Mouse (Mus musculus) MEL (cell line): ENCODE results near the gene Prkch. TPM values are rescaled to one million over a fixed set of nuclear protein-coding genes. Genes with fewer than 3 reads are reported as not detected.

ENCODE experiments used
- DNase-seq: peaks from one replicate; pipeline ENCODE4 v3.0.0; 2011; ENCODE audit warnings: low read depth, low spot score
- H3K27ac ChIP-seq: 2 replicates; pipeline ENCODE4 v1.5.1; 2012; ENCODE audit warnings: low read depth, mild to moderate bottlenecking, control low read depth, low read length, moderate library complexity; ENCODE audit not compliant: control insufficient read depth
- H3K27me3 ChIP-seq, 2 experiments: fragments of 150-350 bp in 1 of 2; sonication (generic) in 1 of 2; 2 replicates each; pipeline ENCODE4 v1.6.1; 2012; ENCODE audit warnings: low read length in 2 of 2, mild to moderate bottlenecking in 2 of 2, improper control_type of control experiment in 1 of 2, moderate library complexity in 1 of 2; ENCODE audit not compliant: insufficient read depth in 2 of 2, control insufficient read depth in 1 of 2
- H3K36me3 ChIP-seq, 2 experiments: 2 replicates each; pipeline ENCODE4 v1.6.1; 2012 to 2014; ENCODE audit warnings: low read length in 2 of 2, improper control_type of control experiment in 1 of 2, inconsistent platforms in 1 of 2, mild to moderate bottlenecking in 1 of 2; ENCODE audit not compliant: insufficient read depth in 2 of 2, control insufficient read depth in 1 of 2
- H3K4me1 ChIP-seq, 2 experiments: fragments of 150-350 bp in 1 of 2; sonication (generic) in 1 of 2; 2 replicates each; pipeline ENCODE4 v1.6.1; 2012; ENCODE audit warnings: low read length in 2 of 2, improper control_type of control experiment in 1 of 2, mild to moderate bottlenecking in 1 of 2; ENCODE audit not compliant: insufficient read depth in 2 of 2, control insufficient read depth in 1 of 2
- H3K4me3 ChIP-seq, 2 experiments: fragments of 150-350 bp in 1 of 2; sonication (generic) in 1 of 2; 2 replicates each; pipeline ENCODE4 v1.5.1; 2012; ENCODE audit warnings: low read depth in 2 of 2, low read length in 2 of 2, mild to moderate bottlenecking in 2 of 2, moderate library complexity in 2 of 2, control low read depth in 1 of 2, improper control_type of control experiment in 1 of 2; ENCODE audit not compliant: control insufficient read depth in 1 of 2, insufficient read depth in 1 of 2
- H3K79me2 ChIP-seq: 2 replicates; pipeline ENCODE4 v1.6.1; 2012; ENCODE audit warnings: mild to moderate bottlenecking, low read length, moderate library complexity; ENCODE audit not compliant: control insufficient read depth, poor library complexity, insufficient read depth
- H3K9ac ChIP-seq: 2 replicates; pipeline ENCODE4 v1.6.1; 2012; ENCODE audit warnings: low read depth, mild to moderate bottlenecking, control low read depth, low read length, moderate library complexity; ENCODE audit not compliant: control insufficient read depth, poor library complexity, severe bottlenecking
- H3K9me3 ChIP-seq: fragments of 150-350 bp; sonication (generic); replicated peaks from 2 replicates; pipeline ENCODE4 v1.6.1; 2012; ENCODE audit warnings: mild to moderate bottlenecking, low read length, improper control_type of control experiment, moderate library complexity; ENCODE audit not compliant: insufficient read depth
- CHD1 ChIP-seq: IDR thresholded peaks from 2 replicates; pipeline ENCODE4 v1.6.1; 2012; ENCODE audit warnings: low read depth, mild to moderate bottlenecking, inconsistent platforms, low read length, improper control_type of control experiment
- CTCF ChIP-seq, 3 experiments: IDR thresholded peaks in 2 of 3; conservative IDR thresholded peaks in 1 of 3; 2 replicates each; pipeline ENCODE4 v1.5.1; 2011 to 2012; ENCODE audit warnings: low read length in 3 of 3, low read depth in 2 of 3, mild to moderate bottlenecking in 2 of 3, improper control_type of control experiment in 1 of 3, inconsistent platforms in 1 of 3, mixed read lengths in 1 of 3, moderate library complexity in 1 of 3; ENCODE audit not compliant: control insufficient read depth in 1 of 3, insufficient read depth in 1 of 3, poor library complexity in 1 of 3, severe bottlenecking in 1 of 3
- E2F4 ChIP-seq: IDR thresholded peaks from 2 replicates; pipeline ENCODE4 v1.6.1; 2011; ENCODE audit warnings: low read depth, low read length, improper control_type of control experiment, borderline replicate concordance
- ELF1 ChIP-seq: IDR thresholded peaks from 2 replicates; pipeline ENCODE4 v1.6.1; 2014; ENCODE audit warnings: low read depth, mild to moderate bottlenecking, inconsistent platforms, low read length, improper control_type of control experiment, moderate library complexity
- ETS1 ChIP-seq: IDR thresholded peaks from 2 replicates; pipeline ENCODE4 v1.6.1; 2012; ENCODE audit warnings: low read depth, mild to moderate bottlenecking, inconsistent platforms, low read length, improper control_type of control experiment, moderate library complexity
- KAT2A ChIP-seq: conservative IDR thresholded peaks from 2 replicates; pipeline ENCODE4 v1.6.1; 2012; ENCODE audit warnings: low read depth, low read length, improper control_type of control experiment, inconsistent platforms
- MAX ChIP-seq: IDR thresholded peaks from 2 replicates; pipeline ENCODE4 v1.6.1; 2011; ENCODE audit warnings: low read length, improper control_type of control experiment
- MXI1 ChIP-seq: IDR thresholded peaks from 2 replicates; pipeline ENCODE4 v1.6.1; 2011; ENCODE audit warnings: mild to moderate bottlenecking, low read depth, low read length, improper control_type of control experiment
- MYB ChIP-seq: IDR thresholded peaks from 2 replicates; pipeline ENCODE4 v1.6.1; 2011; ENCODE audit warnings: mild to moderate bottlenecking, low read depth, low read length, improper control_type of control experiment
- NELFE ChIP-seq: IDR thresholded peaks from 2 replicates; pipeline ENCODE4 v1.6.1; 2011; ENCODE audit warnings: low read depth, low read length, improper control_type of control experiment
- RAD21 ChIP-seq: IDR thresholded peaks from 2 replicates; pipeline ENCODE4 v1.6.1; 2011; ENCODE audit warnings: mild to moderate bottlenecking, low read depth, low read length, improper control_type of control experiment
- SMC3 ChIP-seq: IDR thresholded peaks from 2 replicates; pipeline ENCODE4 v1.6.1; 2011; ENCODE audit warnings: low read depth, low read length, improper control_type of control experiment
- TAL1 ChIP-seq: IDR thresholded peaks from 2 replicates; pipeline ENCODE4 v1.6.1; 2012; ENCODE audit warnings: mild to moderate bottlenecking, inconsistent platforms, low read length, moderate library complexity, mixed read lengths
- TCF12 ChIP-seq: IDR thresholded peaks from 2 replicates; pipeline ENCODE4 v1.6.1; 2014; ENCODE audit warnings: low read depth, mild to moderate bottlenecking, inconsistent platforms, low read length, improper control_type of control experiment, moderate library complexity
- UBTF ChIP-seq: IDR thresholded peaks from 2 replicates; pipeline ENCODE4 v1.6.1; 2012; ENCODE audit warnings: low read depth, mild to moderate bottlenecking, inconsistent platforms, low read length, improper control_type of control experiment, moderate library complexity, borderline replicate concordance; ENCODE audit not compliant: insufficient read depth
- ZMIZ1 ChIP-seq: IDR thresholded peaks from 2 replicates; pipeline ENCODE4 v1.6.1; 2012; ENCODE audit warnings: low read depth, mild to moderate bottlenecking, inconsistent platforms, low read length, improper control_type of control experiment, moderate library complexity
- polyA plus RNA-seq, 2 experiments: library from polyadenylated mRNA; stranded (reverse) in 1 of 2; unstranded in 1 of 2; fragments of >175 nt in 1 of 2; fragments of >200 nt in 1 of 2; gene quantifications; 2 replicates each; pipeline versions ENCODE4 v1.2.1 to v1.2.4; 2012; ENCODE audit warnings: low replicate concordance in 2 of 2, low read depth in 1 of 2; ENCODE audit not compliant: insufficient read length in 2 of 2, insufficient read depth in 1 of 2, missing spikeins in 1 of 2
- total RNA-seq: library from RNA; depleted of rRNA; stranded (reverse); fragments of 300-350 nt; gene quantifications from 2 replicates; pipeline ENCODE4 v1.2.3, GENCODE M21; 2012

Prkch gene
- total and polyA plus RNA-seq, 3 experiments: not detected

GRCm38 (mm10) chr12:73779332-73780231 lies 195.0 kb downstream of the Prkch start (continued):
- TF ChIP-seq TCF12: 0 out of 2 replicates have a peak, but pooled peaks have one; percentile 27

DNA sequence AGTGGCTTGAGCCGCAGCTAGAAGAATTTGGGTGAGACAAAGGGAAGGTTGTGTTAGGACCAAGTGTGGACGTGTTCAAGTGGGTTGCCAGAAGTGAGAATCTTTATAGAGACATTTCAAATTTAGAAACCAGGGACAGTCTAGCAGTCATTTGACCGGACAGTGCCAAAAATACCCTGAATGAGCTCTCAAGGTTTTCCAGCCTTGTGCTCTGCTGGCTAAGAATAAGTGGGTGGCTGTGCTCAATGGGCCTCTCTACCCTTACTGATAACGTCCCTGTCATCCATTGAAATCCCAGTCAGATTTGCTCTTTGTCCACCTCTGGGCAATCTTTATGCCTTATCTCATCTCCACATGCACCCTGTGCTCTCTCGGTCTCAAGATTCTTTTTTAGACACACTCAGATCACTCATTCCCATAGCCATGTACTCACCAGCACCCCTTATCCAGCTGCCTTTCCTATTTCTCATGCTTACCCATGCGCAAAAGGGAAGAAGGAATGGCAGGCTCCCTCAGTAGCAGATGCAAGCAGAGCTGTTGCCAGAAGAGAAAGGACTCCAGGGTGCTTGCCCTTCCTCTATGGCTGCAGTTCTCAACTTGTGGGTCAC lies 196.9 kb downstream of the Prkch start:
- DNase-seq: no peak
- peaks cover 8 to 22% of the 10 kb centered on the region in 2 experiments; a peak in 3 of 4 replicates for H3K4me1 ChIP-seq
- no peak overlapping the region for H3K9ac ChIP-seq
- H3K27ac ChIP-seq: no peak overlapping the region
- no peaks in the 10 kb centered on the region for H3K9me3 ChIP-seq
- no peaks in the 10 kb centered on the region; the same call in 1 of the 2 replicates for H3K79me2 ChIP-seq
- no peaks in the 10 kb centered on the region for H3K27me3 ChIP-seq
- no peak overlapping the region for H3K4me3 ChIP-seq
- peaks cover 0 to 14% of the 10 kb centered on the region in 2 experiments; a peak in 2 of 4 replicates for H3K36me3 ChIP-seq
- TF ChIP-seq SMC3 (no peak), MXI1 (no peak), KAT2A (no peak), CTCF (IDR thresholded peaks at IDR 0.05 in 2 of 3, conservative IDR thresholded peaks at IDR 0.05 in 1 of 3; ENCODE audit: control insufficient read depth in 1 of 3, insufficient read depth in 1 of 3, low read depth in 2 of 3, low read length in 3 of 3, poor library complexity in 1 of 3, severe bottlenecking in 1 of 3) (no peak), TCF12 (no peak), ETS1 (no peak), ELF1 (no peak), NELFE (no peak), MAX (no peak), UBTF (no peak), E2F4 (no peak), MYB (no peak), RAD21 (no peak), CHD1 (no peak), TAL1 (no peak)

DNA sequence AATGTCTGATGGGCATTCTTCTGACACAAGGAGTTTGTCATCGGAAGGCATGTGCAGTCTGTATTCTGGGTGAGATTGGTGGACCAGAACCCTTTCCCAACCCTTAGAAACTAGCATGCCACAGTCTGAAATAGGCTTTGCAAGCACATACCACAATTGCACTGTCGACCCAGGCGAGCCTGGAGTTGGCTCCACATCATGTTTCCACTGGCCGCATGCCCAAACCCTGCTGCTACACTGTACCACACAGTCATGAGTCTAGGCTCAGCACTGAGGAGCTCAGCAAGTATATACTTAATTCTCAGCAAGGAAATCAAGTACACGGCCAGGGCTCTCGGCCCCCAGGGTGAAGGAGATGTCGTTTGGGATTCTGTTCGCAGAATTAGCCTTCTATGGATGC lies 202.3 kb downstream of the Prkch start:
- Histone ChIP-seq H3K27me3 (peaks cover 2 to 6% of the 10 kb centered on the region in 2 experiments; a peak in 3 of 4 replicates), H3K36me3 (peaks cover 0 to 4% of the 10 kb centered on the region in 2 experiments; a peak in 1 of 4 replicates), H3K4me3 (no peak overlapping the region), H3K4me1 (peaks cover 4 to 9% of the 10 kb centered on the region in 2 experiments; a peak in 3 of 4 replicates), H3K9me3 (no peaks in the 10 kb centered on the region), H3K79me2 (no peaks in the 10 kb centered on the region), H3K27ac (no peak overlapping the region), H3K9ac (no peak overlapping the region)
- TF ChIP-seq ZMIZ1: no peak
- DNase-seq: no peak
